Mouse (Mus musculus): Measurements from ENCODE around the gene C1s1. TPM values are rescaled to one million over a fixed set of nuclear protein-coding genes. Genes with fewer than 3 reads are reported as not detected.

Gene C1s1
- 2.8 TPM for total RNA-seq (2023)

DNA sequence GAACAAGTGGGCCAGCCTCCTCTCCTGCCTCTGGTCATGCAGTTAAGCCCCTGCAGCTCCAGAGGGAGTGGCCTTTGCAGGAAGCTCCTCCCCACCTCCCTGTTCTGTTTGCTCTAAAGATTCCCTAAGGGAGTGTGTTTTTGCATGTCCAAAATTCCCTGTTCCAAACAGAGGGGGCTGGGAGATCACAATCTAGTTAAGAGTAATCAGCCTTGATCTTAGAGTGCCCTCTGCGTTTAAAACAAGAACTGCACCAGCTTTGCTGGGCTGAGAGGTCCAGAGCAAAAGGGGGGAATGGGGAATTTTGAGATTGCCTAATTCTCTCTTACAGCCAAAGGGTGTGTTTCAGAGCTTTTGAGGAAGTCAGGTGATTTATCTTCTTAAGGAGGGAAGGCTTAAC is at the start of gene C1s1:
Gene C1s1, minus strand, starts transcription at position 76 of the 400 bp plus-strand sequence.

GRCm38 (mm10) chr6:124570026-124570425 is 27.9 kb upstream of the C1s1 start, which contains the start of gene C1rb:
TSS of gene C1rb (plus strand) at chr6:124570294.

DNA sequence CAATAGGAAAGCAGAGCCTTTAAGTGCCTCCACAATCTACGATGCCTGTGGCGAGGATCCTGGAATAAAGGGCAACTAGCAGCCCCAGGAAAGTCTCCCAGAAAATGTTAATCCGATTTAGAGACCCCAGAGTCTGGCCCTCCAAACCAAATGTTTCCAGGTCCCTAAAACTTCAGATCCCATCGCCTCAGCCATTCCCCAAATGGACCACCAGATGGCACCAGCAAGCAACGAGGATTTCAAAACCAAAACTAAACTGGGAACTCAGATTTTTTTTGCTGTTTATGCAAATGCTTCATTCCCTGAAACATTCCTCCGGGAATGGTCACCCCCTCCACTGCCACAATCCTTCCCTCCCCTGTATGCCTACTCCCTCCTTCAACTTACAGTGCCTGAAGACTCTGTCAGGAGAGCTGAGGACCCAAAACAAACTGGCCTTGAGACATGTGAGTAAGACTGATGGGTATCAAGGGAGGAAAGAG is 29.8 kb downstream of the C1s1 start, which contains the start of gene C1ra:
Gene C1ra, plus strand, starts transcription at position 51 of the 482 bp plus-strand sequence.

GRCm38 (mm10) chr6:124492842-124493561 is 49.2 kb downstream of the C1s1 start, which contains the start of gene C1rl:
TSS of gene C1rl (plus strand) at chr6:124493113.

Other genes with a start within 250 kb of the C1s1 start
- gene Cd163, start 237.7 kb downstream of the C1s1 start, total RNA-seq (2023), result 11.4 TPM
- gene Pex5, start 127.3 kb downstream of the C1s1 start, total RNA-seq (2023), result 83.9 TPM
- gene Clstn3, start 77.6 kb downstream of the C1s1 start, total RNA-seq (2023), result 121 TPM
- 0.24 TPM for gene C1rl, start 49.2 kb downstream of the C1s1 start, total RNA-seq (2023)
- 2.0 TPM for gene C1ra, start 30.0 kb downstream of the C1s1 start, total RNA-seq (2023)
- gene C1rb, start 27.9 kb upstream of the C1s1 start, total RNA-seq (2023), result not detected
- gene C1s2, start 93.7 kb upstream of the C1s1 start, total RNA-seq (2023), result 0.21 TPM
- gene Lpcat3, start 120.7 kb upstream of the C1s1 start, total RNA-seq (2023), result 82.6 TPM
- gene Emg1, start 169.8 kb upstream of the C1s1 start, total RNA-seq (2023), result 168 TPM
- gene Phb2, start 170.0 kb upstream of the C1s1 start, total RNA-seq (2023), result 186 TPM
- gene Ptpn6, start 196.4 kb upstream of the C1s1 start, total RNA-seq (2023), result 178 TPM
- 265 TPM for gene Grcc10, start 199.0 kb upstream of the C1s1 start, total RNA-seq (2023)
- gene Gm45234, start 213.7 kb upstream of the C1s1 start, total RNA-seq (2023), result 1.5 TPM
- 188 TPM for gene Atn1, start 214.2 kb upstream of the C1s1 start, total RNA-seq (2023)
- 2.7 TPM for gene Eno2, start 227.3 kb upstream of the C1s1 start, total RNA-seq (2023)
- 10.8 TPM for gene Lrrc23, start 237.4 kb upstream of the C1s1 start, total RNA-seq (2023)